Mouse (Mus musculus) cortical plate, adult 2 months (tissue): ENCODE measurements at regions not wholly inside any gene's neighbourhood (a gene's known extent, or its start where the extent isn't known, plus 50 kb on each side); places are given as distances from the start of the nearest gene placed in this dataset.

Experiments used
- CTCF ChIP-seq: fragments of 200-500 bp; IDR thresholded peaks from 2 replicates; pipeline ENCODE4 v1.5.1; 2011; ENCODE audit warnings: mild to moderate bottlenecking, control low read depth, low read length; ENCODE audit not compliant: insufficient read depth; ENCODE audit errors: extremely low read depth
- POLR2A ChIP-seq: fragments of 200-500 bp; IDR thresholded peaks from 2 replicates; pipeline ENCODE4 v1.6.1; 2011; ENCODE audit warnings: mild to moderate bottlenecking, low read length, control low read depth; ENCODE audit not compliant: insufficient read depth; ENCODE audit errors: extremely low read depth

- TF ChIP-seq CTCF = no peak
- no peak for TF ChIP-seq POLR2A
Measured at GRCm38 (mm10) chr16:12900670-12901069, 208.8 kb upstream of the Ercc4 start.
